Mouse (Mus musculus): ENCODE results near the gene Zfp280c.

Gene Zfp280c

GRCm38 (mm10) chrX:48521651-48522050 is 72.7 kb downstream of the Zfp280c start:
- Histone ChIP-seq H3K27me3 (ENCODE audit: control insufficient read depth, insufficient read depth, low read length, poor library complexity, severe bottlenecking) (no peaks in the 10 kb centered on the region), H3K36me3 (ENCODE audit: control insufficient read depth, insufficient read depth, low read length, poor library complexity, severe bottlenecking) (no peaks in the 10 kb centered on the region)
- DNase-seq (ENCODE audit: low read depth, low spot score), result no peak

- DNase-seq (ENCODE audit: low read depth, low spot score), result no peak
- Histone ChIP-seq H3K27me3 (ENCODE audit: control insufficient read depth, insufficient read depth, low read length, poor library complexity, severe bottlenecking) (no peaks in the 10 kb centered on the region), H3K36me3 (ENCODE audit: control insufficient read depth, insufficient read depth, low read length, poor library complexity, severe bottlenecking) (no peaks in the 10 kb centered on the region)
Measured at GRCm38 (mm10) chrX:48519549-48520085, 74.7 kb downstream of the Zfp280c start.

- no peaks in the 10 kb centered on the region for H3K27me3 ChIP-seq (ENCODE audit: control insufficient read depth, insufficient read depth, low read length, poor library complexity, severe bottlenecking)
- peak; percentile 15 for DNase-seq (ENCODE audit: low read depth, low spot score)
- H3K36me3 ChIP-seq (ENCODE audit: control insufficient read depth, insufficient read depth, low read length, poor library complexity, severe bottlenecking), result no peaks in the 10 kb centered on the region
Measured at GRCm38 (mm10) chrX:48518808-48519548, 75.3 kb downstream of the Zfp280c start, which contains the start of gene Rab33a. Rab33a (plus strand) TSS chrX:48519285.

- H3K27me3 ChIP-seq (ENCODE audit: control insufficient read depth, insufficient read depth, low read length, poor library complexity, severe bottlenecking), result no peaks in the 10 kb centered on the region
- DNase-seq (ENCODE audit: low read depth, low spot score), result peak; percentile 1
- H3K36me3 ChIP-seq (ENCODE audit: control insufficient read depth, insufficient read depth, low read length, poor library complexity, severe bottlenecking), result no peaks in the 10 kb centered on the region
Measured at GRCm38 (mm10) chrX:48518211-48518807, 76.0 kb downstream of the Zfp280c start.

GRCm38 (mm10) chrX:48513824-48514223 is 80.5 kb downstream of the Zfp280c start:
- Histone ChIP-seq H3K36me3 (ENCODE audit: control insufficient read depth, insufficient read depth, low read length, poor library complexity, severe bottlenecking) (no peaks in the 10 kb centered on the region), H3K27me3 (ENCODE audit: control insufficient read depth, insufficient read depth, low read length, poor library complexity, severe bottlenecking) (no peaks in the 10 kb centered on the region)
- peak; percentile 36 for DNase-seq (ENCODE audit: low read depth, low spot score)

- Histone ChIP-seq H3K36me3 (ENCODE audit: control insufficient read depth, insufficient read depth, low read length, poor library complexity, severe bottlenecking) (no peaks in the 10 kb centered on the region), H3K27me3 (ENCODE audit: control insufficient read depth, insufficient read depth, low read length, poor library complexity, severe bottlenecking) (no peaks in the 10 kb centered on the region)
- DNase-seq (ENCODE audit: low read depth, low spot score), result peak; percentile 94
Measured at GRCm38 (mm10) chrX:48513166-48513807, 81.0 kb downstream of the Zfp280c start, which contains the start of gene Aifm1. Aifm1 (minus strand) TSS chrX:48513563.

- no peak for DNase-seq (ENCODE audit: low read depth, low spot score)
- Histone ChIP-seq H3K36me3 (ENCODE audit: control insufficient read depth, insufficient read depth, low read length, poor library complexity, severe bottlenecking) (0 out of 2 replicates have a peak, but pooled peaks cover 2% of the 10 kb centered on the region), H3K27me3 (ENCODE audit: control insufficient read depth, insufficient read depth, low read length, poor library complexity, severe bottlenecking) (no peaks in the 10 kb centered on the region)
Measured at GRCm38 (mm10) chrX:48493763-48494162, 100.5 kb downstream of the Zfp280c start.

Data from splenic B cell, adult 2 months (primary cell).